Mouse (Mus musculus): ENCODE measurements around the gene Elmsan1.

DNA sequence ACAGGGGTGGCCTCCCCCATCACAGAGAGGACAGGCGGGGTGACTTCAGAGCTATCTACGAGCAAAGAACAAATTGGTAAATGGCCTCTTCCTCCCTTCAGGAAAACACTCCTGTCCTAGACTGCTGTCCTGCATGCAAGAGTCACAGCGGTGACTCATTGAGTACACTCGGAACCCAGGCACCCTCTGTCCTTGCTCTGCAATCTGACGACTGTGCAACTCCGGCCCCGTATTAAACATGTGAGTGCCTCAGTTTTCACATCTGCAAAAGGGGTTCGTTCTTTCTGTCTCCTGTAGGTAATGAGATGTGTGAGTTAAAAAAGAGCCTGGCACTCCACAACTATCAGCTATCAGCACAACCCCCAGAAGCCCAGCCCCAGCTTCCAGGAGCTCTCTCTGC, 58.2 kb downstream of the Elmsan1 start:
- TF ChIP-seq CTCF (IDR thresholded peaks at IDR 0.05; ENCODE audit: extremely low read depth, insufficient read length, insufficient replicate concordance, low read depth, low read length) (no peak), POLR2A (IDR thresholded peaks at IDR 0.05; ENCODE audit: low read depth, low read length) (no peak)
